ENCODE assay signal across 11 mouse cellular contexts in the genomic region with DNA sequence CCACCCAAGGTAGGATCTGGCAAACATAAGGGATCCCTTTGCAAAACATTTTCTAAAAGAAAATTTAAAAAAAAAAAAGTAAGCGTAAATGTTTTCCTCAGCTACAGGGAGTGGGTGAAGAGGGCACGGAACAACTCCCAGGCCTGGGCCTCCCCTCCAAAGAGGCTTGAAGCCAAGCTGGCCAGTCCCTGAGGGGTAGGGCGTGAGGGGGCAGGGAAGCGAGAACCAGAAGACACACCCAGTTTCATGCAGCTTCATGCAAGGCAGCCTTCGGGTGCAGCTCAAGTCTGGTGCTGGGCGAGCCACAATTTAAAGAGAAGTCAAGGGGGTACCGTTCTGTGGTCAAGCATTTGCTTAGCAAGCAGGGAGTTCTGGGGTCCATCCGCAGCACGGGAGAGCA. TPM values are rescaled to one million over a fixed set of nuclear protein-coding genes. Genes with fewer than 3 reads are reported as not detected.
A peak's percentile ranks its signal among the peaks of the same experiment; 100 is the strongest.
DNase-seq lines count a peak whose midpoint lies in the region; ATAC-seq lines count a peak whose summit lies in the region.
"Had no signal": no experiment of that assay in that cellular context is flagged by ENCODE, and none has a peak within 500 bp of the region (broad histone marks: within the 10 kb centered on the region; RNA-seq: fewer than 3 reads in every experiment).

No protein-coding gene starts in this region.

- no peak for ATAC-seq in heart, embryonic 13.5 days (ENCODE audit: extremely low read depth, insufficient number of reproducible peaks, low FRiP score, low TSS enrichment)
- ATAC-seq in hindbrain, embryonic 11.5 days (ENCODE audit: low FRiP score), result no peak
- ATAC-seq: activated CD4-positive, CD25-positive, alpha-beta regulatory T cell, adult 4 months; forebrain, embryonic 15.5 days had no signal

- peak; percentile 99 for DNase-seq in heart, adult 11 months
- no peak for DNase-seq in heart, adult 8-10 months (ENCODE audit: low spot score)
- DNase-seq in adrenal gland, postnatal 36 days, result peak; percentile 45 to 66
- DNase-seq in lung, postnatal 14 days, result peak; percentile 63
- no peak for DNase-seq in left cerebral cortex, adult 11 months (ENCODE audit: low spot score)
- no peak for DNase-seq in hindbrain, embryonic 11.5 days (ENCODE audit: low spot score)
- DNase-seq in retina, embryonic 14.5 days (ENCODE audit: low spot score), result no peak
- DNase-seq: cerebellum, postnatal 25 days had no signal

- H3K36me3 ChIP-seq in heart, embryonic 13.5 days, result peaks cover 58% of the 10 kb centered on the region
- no peaks in the 10 kb centered on the region for H3K36me3 ChIP-seq in hindbrain, embryonic 11.5 days (ENCODE audit: control insufficient read depth, insufficient read depth, low read length)
- H3K36me3 ChIP-seq: forebrain, embryonic 15.5 days had no signal

- H3K27me3 ChIP-seq in heart, embryonic 13.5 days (replicated peaks), result 0 out of 2 replicates have a peak, but pooled peaks cover 5% of the 10 kb centered on the region
- H3K27me3 ChIP-seq in hindbrain, embryonic 11.5 days (ENCODE audit: control insufficient read depth, insufficient read depth, low read length), result peaks cover 23% of the 10 kb centered on the region

- H3K27ac ChIP-seq in heart, embryonic 13.5 days (replicated peaks), result peak overlapping the region; percentile 84
- H3K27ac ChIP-seq in hindbrain, embryonic 11.5 days (ENCODE audit: low read depth, low read length), result no peak overlapping the region
- H3K27ac ChIP-seq: forebrain, embryonic 15.5 days had no signal

- 67% methylated on average over 9 of the region's 9 CpGs for WGBS in heart, embryonic 13.5 days
- 85% methylated on average over 9 of the region's 9 CpGs for WGBS in hindbrain, embryonic 11.5 days

- peaks cover 100% of the 10 kb centered on the region for H3K4me1 ChIP-seq in heart, embryonic 13.5 days
- H3K4me1 ChIP-seq in hindbrain, embryonic 11.5 days (replicated peaks; ENCODE audit: control insufficient read depth, insufficient read depth, low read length), result peaks cover 7% of the 10 kb centered on the region; the same call in 1 of the 2 replicates

- no peak overlapping the region for H3K4me3 ChIP-seq in heart, embryonic 13.5 days
- no peak overlapping the region for H3K4me3 ChIP-seq in hindbrain, embryonic 11.5 days (ENCODE audit: low read depth, low read length)
- H3K4me3 ChIP-seq: forebrain, embryonic 15.5 days had no signal

- peak overlapping the region; percentile 67 for H3K9ac ChIP-seq in heart, embryonic 13.5 days
- no peak overlapping the region for H3K9ac ChIP-seq in hindbrain, embryonic 11.5 days (ENCODE audit: low read depth, low read length)
- H3K9ac ChIP-seq: forebrain, embryonic 15.5 days had no signal

- H3K9me3 ChIP-seq in heart, embryonic 13.5 days, result no peaks in the 10 kb centered on the region
- no peaks in the 10 kb centered on the region for H3K9me3 ChIP-seq in hindbrain, embryonic 11.5 days (ENCODE audit: control insufficient read depth, low read length)
- H3K9me3 ChIP-seq: forebrain, embryonic 15.5 days had no signal

- no peak overlapping the region for H3K4me2 ChIP-seq in heart, embryonic 13.5 days
- no peak overlapping the region for H3K4me2 ChIP-seq in hindbrain, embryonic 11.5 days (replicated peaks; ENCODE audit: low read depth, low read length)
- H3K4me2 ChIP-seq: forebrain, embryonic 15.5 days had no signal

RNA-seq across cellular contexts. Expression of gene Cavin1, which starts 7.0 kb away (rescaled TPM):
- total RNA-seq in heart, adult 8-10 months (2022), result 100 to 1,000 TPM; 190 to 247 (median 212) TPM
- 100 to 1,000 TPM; 307 to 340 TPM for total RNA-seq in adrenal gland, postnatal 36 days (2021)
- polyA plus RNA-seq in heart, embryonic 13.5 days (2015; fragmentation: Nextera tagmentation; extraction: Ambion mirVana), result 348 and 370 TPM in 2 replicates
- polyA plus RNA-seq in hindbrain, embryonic 11.5 days (2014; fragmentation: Nextera tagmentation; extraction: Ambion mirVana), result 11.9 and 13.2 TPM in 2 replicates

RNA-seq across cellular contexts. Expression of gene Stat3, which starts 24.3 kb away (rescaled TPM):
- 100 to 1,000 TPM in 1 of 4 experiments, 10 to 100 TPM in 3; 76.6 to 108 (median 91.0) TPM for total RNA-seq in heart, adult 8-10 months (2022)
- total RNA-seq in adrenal gland, postnatal 36 days (2021), result 100 to 1,000 TPM in 1 of 2 experiments, 10 to 100 TPM in 1; 74.2 to 109 TPM
- polyA plus RNA-seq in heart, embryonic 13.5 days (2015; fragmentation: Nextera tagmentation; extraction: Ambion mirVana), result 41.8 and 42.9 TPM in 2 replicates
- 25.6 and 33.3 TPM in 2 replicates for polyA plus RNA-seq in hindbrain, embryonic 11.5 days (2014; fragmentation: Nextera tagmentation; extraction: Ambion mirVana)

RNA-seq across cellular contexts. Expression of gene Atp6v0a1, which starts 45.6 kb away (rescaled TPM):
- 100 to 1,000 TPM in 1 of 4 experiments, 10 to 100 TPM in 3; 85.0 to 100 (median 88.9) TPM for total RNA-seq in heart, adult 8-10 months (2022)
- 100 to 1,000 TPM; 122 to 148 TPM for total RNA-seq in adrenal gland, postnatal 36 days (2021)
- polyA plus RNA-seq in heart, embryonic 13.5 days (2015; fragmentation: Nextera tagmentation; extraction: Ambion mirVana), result 54.9 and 58.1 TPM in 2 replicates
- 48.5 and 49.3 TPM in 2 replicates for polyA plus RNA-seq in hindbrain, embryonic 11.5 days (2014; fragmentation: Nextera tagmentation; extraction: Ambion mirVana)

Comparison
In these comparisons a context has a peak if more than half of its experiments do, and no peak if none do; other contexts are left out.
1. DNase-seq: peak in heart, adult 11 months (single experiment), adrenal gland, postnatal 36 days (2 of 2) and lung, postnatal 14 days (single experiment); none in heart, adult 8-10 months (single experiment), left cerebral cortex, adult 11 months (single experiment), hindbrain, embryonic 11.5 days (single experiment) and retina, embryonic 14.5 days (single experiment).